Mouse (Mus musculus): ENCODE results near the gene Lmx1b.

Gene Lmx1b

DNA sequence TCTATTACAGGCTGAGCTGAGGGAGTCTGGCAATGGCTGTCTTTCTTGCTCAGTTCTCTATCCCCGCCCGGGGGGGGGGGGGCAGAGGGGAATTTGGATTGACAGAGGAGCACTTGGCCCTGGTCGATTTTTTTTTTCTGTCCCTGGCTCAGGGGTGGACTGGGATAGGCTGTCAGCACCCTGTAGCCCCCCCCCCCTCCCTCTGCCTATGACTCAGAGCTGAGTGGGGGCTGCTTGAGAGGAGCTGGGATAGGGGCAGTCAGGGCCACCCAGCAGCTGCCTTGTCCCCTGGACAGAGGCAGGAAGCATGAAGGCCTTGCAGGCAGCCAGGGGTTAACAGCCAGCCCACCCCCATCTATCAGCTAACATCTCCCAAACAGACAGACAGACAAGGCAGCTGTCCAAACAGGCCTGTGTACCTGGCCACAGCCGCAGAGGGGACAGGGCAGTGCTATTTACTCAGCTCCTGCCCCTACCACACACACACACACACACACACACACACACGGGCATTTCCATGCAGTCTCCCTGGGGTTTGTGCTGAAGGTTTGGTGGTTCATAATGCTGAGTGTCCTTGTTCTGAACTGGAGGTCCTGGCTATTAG lies 57.8 kb downstream of the Lmx1b start:
- no peak for DNase-seq (ENCODE audit: low spot score in 2 of 2)

GRCm38 (mm10) chr2:33581866-33582265 lies 58.4 kb downstream of the Lmx1b start:
- DNase-seq (ENCODE audit: low spot score in 2 of 2), result no peak

DNA sequence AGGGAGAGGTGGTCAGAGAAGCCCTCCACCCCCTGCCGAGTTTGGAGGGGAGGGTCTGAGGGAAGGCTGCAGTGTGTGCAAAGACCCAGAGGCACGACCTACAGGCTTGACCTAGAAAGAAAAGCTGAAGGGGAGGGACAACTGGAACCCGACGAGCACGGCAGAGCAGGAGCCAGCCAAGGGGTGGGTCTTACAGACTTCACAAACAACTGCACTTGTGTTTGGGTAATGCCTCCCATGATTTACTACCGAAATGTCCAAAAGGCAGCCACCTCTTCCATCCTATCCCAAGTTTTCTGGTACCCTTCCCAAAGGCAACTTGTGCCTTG lies 58.9 kb downstream of the Lmx1b start:
- DNase-seq (ENCODE audit: low spot score in 2 of 2), result no peak

GRCm38 (mm10) chr2:33580697-33581448 lies 59.4 kb downstream of the Lmx1b start:
- DNase-seq (ENCODE audit: low spot score in 2 of 2), result no peak

DNA sequence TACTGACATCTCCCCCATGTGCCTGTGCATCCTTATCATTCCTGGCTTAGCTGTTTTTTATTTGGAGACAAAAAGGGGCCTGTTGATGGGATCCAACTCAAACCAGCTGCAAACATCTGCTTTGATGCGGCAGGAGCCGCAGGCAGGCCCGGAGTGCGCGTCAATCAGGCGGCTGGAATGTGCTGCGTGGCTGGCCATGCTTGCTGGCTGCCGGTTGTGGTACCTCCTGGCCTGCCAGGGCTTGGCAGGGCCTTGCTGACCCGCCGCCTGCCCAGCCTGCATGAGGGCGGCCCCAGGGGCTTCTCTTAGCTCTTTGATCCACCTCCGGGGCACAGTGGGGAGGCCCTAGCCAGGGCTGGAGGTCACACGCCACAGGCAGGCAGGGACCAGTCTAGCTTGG lies 64.9 kb downstream of the Lmx1b start:
- DNase-seq (ENCODE audit: low spot score in 2 of 2), result no peak

DNA sequence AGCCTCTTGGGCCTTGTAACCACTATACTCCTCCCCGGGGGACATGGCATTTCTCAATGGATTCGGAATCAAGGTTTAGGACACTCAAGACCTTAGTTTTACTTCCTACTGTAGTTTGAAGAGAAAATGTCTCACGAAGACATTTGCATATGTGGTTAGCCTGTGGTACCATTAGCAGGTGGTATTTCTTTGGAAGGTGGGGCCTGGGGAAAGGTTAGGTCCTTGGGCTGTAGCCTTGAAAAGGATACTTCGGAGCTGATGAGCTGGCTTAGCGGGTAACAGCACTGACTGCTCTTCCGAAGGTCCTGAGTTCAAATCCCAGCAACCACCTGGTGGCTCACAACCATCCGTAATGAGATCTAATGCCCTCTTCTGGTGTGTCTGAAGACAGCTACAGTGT lies 67.2 kb downstream of the Lmx1b start:
- DNase-seq (ENCODE audit: low spot score in 2 of 2), result no peak

- DNase-seq (ENCODE audit: low spot score in 2 of 2), result no peak
These were observed 69.0 kb downstream of the Lmx1b start for GRCm38 (mm10) chr2:33571219-33571824.

GRCm38 (mm10) chr2:33569698-33570097 lies 70.6 kb downstream of the Lmx1b start:
- DNase-seq (ENCODE audit: low spot score in 2 of 2), result no peak

DNA sequence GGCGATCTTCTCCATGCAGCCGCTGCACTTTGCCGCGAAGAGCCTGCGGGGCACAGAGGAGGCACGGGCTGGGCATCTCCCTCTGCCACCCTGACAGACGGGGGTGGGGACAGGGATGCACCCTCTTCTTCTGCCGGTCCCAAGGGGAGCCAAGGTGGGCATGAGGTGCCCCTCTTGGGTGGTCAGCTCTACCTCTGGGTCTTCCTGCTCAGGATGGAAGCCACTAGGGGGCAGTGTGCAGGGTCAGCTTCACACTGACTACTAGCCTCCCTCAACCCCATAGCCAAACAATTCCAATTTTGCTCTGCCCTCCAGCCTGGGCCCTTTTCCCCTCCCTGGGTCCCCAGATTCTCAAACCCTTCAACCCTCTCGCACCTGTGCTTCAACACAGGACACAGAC lies 71.1 kb downstream of the Lmx1b start:
- DNase-seq (ENCODE audit: low spot score in 2 of 2), result no peak

- no peak for DNase-seq (ENCODE audit: low spot score in 2 of 2)
These were observed 74.4 kb downstream of the Lmx1b start for GRCm38 (mm10) chr2:33565886-33566285.

- DNase-seq (ENCODE audit: low spot score in 2 of 2), result no peak
These were observed 75.6 kb downstream of the Lmx1b start for GRCm38 (mm10) chr2:33564748-33565147.

GRCm38 (mm10) chr2:33559752-33560151 lies 80.6 kb downstream of the Lmx1b start:
- DNase-seq (ENCODE audit: low spot score in 2 of 2), result peak; percentile 56 to 68

DNA sequence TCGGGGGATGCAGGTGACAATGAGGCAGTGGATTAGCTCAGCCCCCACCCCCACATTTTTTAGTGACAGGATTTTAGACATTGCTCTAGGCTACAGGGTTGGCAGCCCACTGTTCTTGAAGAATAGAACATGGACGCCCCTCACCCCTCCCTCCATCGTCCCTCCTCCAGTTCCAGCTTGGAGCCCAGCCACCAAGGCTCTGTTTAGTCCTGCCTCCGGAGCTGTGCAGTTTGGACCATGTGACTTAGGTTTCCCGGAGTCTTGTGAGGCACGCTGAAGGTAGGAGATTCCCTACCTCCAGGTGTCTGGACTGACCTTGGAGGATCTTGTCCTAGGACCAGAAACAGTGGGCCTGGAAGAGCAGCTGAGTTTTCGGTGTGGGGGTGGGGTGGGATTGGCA lies 81.0 kb downstream of the Lmx1b start:
- no peak for DNase-seq (ENCODE audit: low spot score in 2 of 2)

DNA sequence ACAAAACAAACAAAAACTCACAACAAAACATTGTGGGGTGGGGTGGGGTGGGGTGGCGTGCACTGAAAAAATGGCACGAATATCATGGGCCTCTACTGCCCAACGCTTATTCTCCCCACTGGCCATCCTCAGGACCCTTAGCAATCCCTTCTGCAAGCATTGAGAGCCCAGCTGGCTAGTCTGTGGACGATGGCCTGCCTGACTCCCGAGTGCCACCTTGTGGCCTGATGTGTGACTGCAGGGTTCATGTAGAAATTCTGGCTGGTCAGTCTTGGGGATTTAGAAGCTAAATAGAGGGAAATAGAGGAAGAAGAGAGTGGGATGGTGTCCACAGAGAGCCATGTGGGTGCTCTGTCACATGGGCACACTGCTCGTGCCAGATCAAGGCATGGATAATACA lies 82.1 kb downstream of the Lmx1b start:
- peak; percentile 76 to 77 for DNase-seq (ENCODE audit: low spot score in 2 of 2)

DNA sequence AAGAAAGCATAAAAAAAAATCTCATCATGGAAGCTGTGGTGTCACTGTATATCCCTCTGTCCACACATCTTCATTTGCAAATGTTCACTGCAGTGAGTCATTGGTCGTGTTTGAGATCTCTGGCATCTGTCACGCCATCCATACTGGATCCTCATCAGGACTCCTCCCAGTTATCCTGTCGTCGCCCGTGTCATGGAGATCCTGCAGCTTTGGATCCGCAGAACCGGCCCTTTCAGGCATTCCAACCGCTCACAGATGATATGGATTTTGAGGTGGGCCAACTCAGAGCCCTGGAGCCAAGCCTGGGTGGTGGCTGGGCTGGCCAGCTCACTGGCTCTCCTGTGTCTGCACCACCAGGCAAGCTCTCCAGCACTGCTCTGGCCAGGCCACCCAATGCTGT lies 84.7 kb downstream of the Lmx1b start:
- no peak for DNase-seq (ENCODE audit: low spot score in 2 of 2)

GRCm38 (mm10) chr2:33552672-33553071 lies 87.6 kb downstream of the Lmx1b start:
- DNase-seq (ENCODE audit: low spot score in 2 of 2), result no peak

- DNase-seq (ENCODE audit: low spot score in 2 of 2), result no peak
These were observed 92.7 kb downstream of the Lmx1b start for GRCm38 (mm10) chr2:33547595-33547994.

- peak; percentile 77 to 87 for DNase-seq (ENCODE audit: low spot score in 2 of 2)
These were observed 93.4 kb downstream of the Lmx1b start for GRCm38 (mm10) chr2:33546879-33547278.

GRCm38 (mm10) chr2:33546051-33546450 lies 94.3 kb downstream of the Lmx1b start:
- no peak for DNase-seq (ENCODE audit: low spot score in 2 of 2)

DNA sequence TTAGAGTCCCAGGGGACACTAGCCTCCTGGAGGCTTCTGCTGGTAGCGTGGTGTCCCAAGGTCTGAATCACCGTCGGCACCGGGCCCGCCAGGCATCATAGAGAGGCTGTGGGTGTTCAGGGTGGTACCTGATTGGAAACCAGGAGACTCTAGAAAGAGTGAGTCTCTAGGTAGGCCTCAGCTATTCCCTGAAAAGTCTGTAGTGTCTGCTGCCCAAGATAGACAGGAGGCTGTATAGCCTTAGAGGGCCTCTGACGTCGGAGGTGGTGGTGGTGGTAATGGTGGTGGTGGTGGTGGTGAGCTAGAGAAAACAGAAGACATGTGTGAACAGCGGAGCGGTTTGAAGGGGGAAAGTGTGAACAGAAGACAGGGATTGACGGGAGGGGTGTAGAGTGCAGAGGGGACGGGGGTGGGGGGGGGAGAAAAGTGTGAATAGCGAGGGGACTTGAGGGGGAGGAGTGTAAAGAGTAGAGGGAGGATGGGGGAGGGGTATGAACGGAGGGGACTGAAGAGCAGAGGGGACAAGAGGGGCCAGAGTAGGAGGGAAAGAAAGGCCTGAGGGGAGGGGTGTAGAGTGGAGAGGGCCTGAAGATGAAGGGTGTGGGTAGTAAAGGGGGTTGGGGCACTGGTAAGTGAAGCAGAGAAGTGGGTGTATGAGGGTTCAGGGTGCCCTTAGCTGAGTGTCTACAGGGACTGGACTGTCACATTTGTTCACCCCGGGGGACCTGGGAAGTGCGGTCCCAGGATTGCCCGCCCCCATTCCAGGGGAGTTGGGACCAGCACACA lies 95.3 kb downstream of the Lmx1b start:
- DNase-seq (ENCODE audit: low spot score in 2 of 2), result no peak

DNA sequence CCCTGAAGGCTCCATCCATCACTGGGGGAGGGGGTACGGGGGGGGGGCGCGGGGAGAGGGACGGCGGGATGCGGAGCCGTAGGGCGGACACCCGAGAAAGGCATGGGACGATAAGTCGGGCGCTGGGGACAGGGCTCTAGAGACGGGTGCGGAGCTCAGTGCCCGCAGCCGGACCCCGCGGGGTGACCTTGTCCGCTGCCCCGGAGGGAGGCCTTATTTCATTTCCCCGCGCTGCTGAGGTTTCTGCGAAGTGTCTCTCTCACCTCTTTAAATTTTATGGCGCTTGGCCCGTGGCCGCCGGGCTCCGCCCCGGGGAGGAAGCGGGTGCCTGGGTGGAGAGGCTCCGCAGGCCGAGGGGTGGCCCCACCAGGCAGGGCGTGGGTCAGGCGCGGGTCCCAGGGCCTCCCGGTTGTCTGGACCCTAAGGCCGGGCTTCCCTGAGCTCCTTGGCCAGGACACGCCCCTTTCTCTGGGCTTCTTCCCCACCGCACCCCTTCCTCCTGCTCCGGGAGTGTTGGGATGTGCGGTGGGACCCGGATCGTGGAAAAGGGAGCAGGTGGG lies 96.0 kb downstream of the Lmx1b start:
- DNase-seq (ENCODE audit: low spot score in 2 of 2), result no peak
